Mouse (Mus musculus) bone marrow macrophage, adult 2 months (primary cell): ENCODE results near the gene Olfr13. TPM values are rescaled to one million over a fixed set of nuclear protein-coding genes. Genes with fewer than 3 reads are reported as not detected.
"Not testable (repeated sequence)": the region's sequence is repeated elsewhere in the genome, so short reads cannot be mapped to it uniquely, and the experiment has no call there.

ENCODE experiments used
- H3K27ac ChIP-seq: 2 replicates; pipeline ENCODE4 v1.5.1; 2012; ENCODE audit warnings: low read depth, low read length; ENCODE audit not compliant: insufficient read depth
- H3K4me1 ChIP-seq: 2 replicates; pipeline ENCODE4 v1.6.1; 2012; ENCODE audit warnings: low read length; ENCODE audit not compliant: control insufficient read depth, insufficient read depth
- H3K4me3 ChIP-seq: 2 replicates; pipeline ENCODE4 v1.5.1; 2012; ENCODE audit warnings: mild to moderate bottlenecking, low read length, moderate library complexity; ENCODE audit not compliant: insufficient read depth
- CTCF ChIP-seq: IDR thresholded peaks from 2 replicates; pipeline ENCODE4 v1.5.1; 2012; ENCODE audit warnings: low read depth, mild to moderate bottlenecking, low read length, moderate library complexity
- POLR2A ChIP-seq: IDR thresholded peaks from 2 replicates; pipeline ENCODE4 v1.6.1; 2012; ENCODE audit warnings: mild to moderate bottlenecking, low read depth, low read length, borderline replicate concordance
- polyA plus RNA-seq: library from polyadenylated mRNA; stranded (reverse); fragments of >200 nt; gene quantifications from 2 replicates; pipeline ENCODE4 v1.2.4, GENCODE M21; 2012; ENCODE audit not compliant: missing spikeins, insufficient read depth, insufficient read length

The Olfr13 gene
- polyA plus RNA-seq, 1 experiment: not detected

GRCm38 (mm10) chr6:43205355-43205754 is 33.4 kb downstream of the Olfr13 start:
- TF ChIP-seq POLR2A (no peak), CTCF (no peak)
- H3K4me3 ChIP-seq: no peak overlapping the region

GRCm38 (mm10) chr6:43212873-43213272 is 40.9 kb downstream of the Olfr13 start, which contains the start of gene Olfr434:
Olfr434 (plus strand) TSS chr6:43213021.
- not testable (repeated sequence) for H3K4me1 ChIP-seq, H3K27ac ChIP-seq, H3K4me3 ChIP-seq

More at GRCm38 (mm10) chr6:43205355-43205754, 33.4 kb downstream of the Olfr13 start:
- no peak overlapping the region for H3K27ac ChIP-seq
- H3K4me1 ChIP-seq: no peaks in the 10 kb centered on the region

Other genes starting within 250 kb of the Olfr13 start
- not detected in 2 replicates for gene Olfr444, start 223.1 kb upstream of the Olfr13 start, polyA plus RNA-seq
- not detected in 2 replicates for gene Olfr441, start 65.8 kb upstream of the Olfr13 start, polyA plus RNA-seq
- not detected in 2 replicates for gene Olfr237-ps1, start 25.6 kb upstream of the Olfr13 start, polyA plus RNA-seq
- not detected in 2 replicates for gene Olfr437, start 8.9 kb upstream of the Olfr13 start, polyA plus RNA-seq
- gene Olfr435, start 25.0 kb downstream of the Olfr13 start, polyA plus RNA-seq: not detected in 2 replicates
- gene Olfr434, start 40.9 kb downstream of the Olfr13 start, polyA plus RNA-seq: not detected in 2 replicates
- not detected in 2 replicates for gene Olfr47, start 59.4 kb downstream of the Olfr13 start, polyA plus RNA-seq
- 0.20 and 0.73 TPM in 2 replicates for gene Arhgef5, start 93.4 kb downstream of the Olfr13 start, polyA plus RNA-seq
- gene Nobox, start 137.4 kb downstream of the Olfr13 start, polyA plus RNA-seq: not detected in 2 replicates